Comparison of ENCODE assay signal across 9 mouse cellular contexts in genomic region chr4:84673681-84674307, GRCm38 (mm10). TPM values are rescaled to one million over a fixed set of nuclear protein-coding genes. Genes with fewer than 3 reads are reported as not detected.
DNase-seq lines count a peak whose midpoint lies in the region; ATAC-seq and TF ChIP-seq lines count a peak whose summit lies in the region.
"Had no signal": no experiment of that assay in that cellular context is flagged by ENCODE, and none has a peak within 500 bp of the region (broad histone marks: within the 10 kb centered on the region; RNA-seq: fewer than 3 reads in every experiment).

No protein-coding gene starts in this region.

- H3K9ac ChIP-seq in hindbrain, embryonic 16.5 days (ENCODE audit: low read depth, low read length): no peak overlapping the region
- peak overlapping the region; percentile 70; the same call in 1 of the 2 replicates for H3K9ac ChIP-seq in midbrain, embryonic 13.5 days (replicated peaks)

- H3K4me3 ChIP-seq in hindbrain, embryonic 16.5 days (ENCODE audit: low read length): peak overlapping the region; percentile 80
- peak overlapping the region; percentile 67 for H3K4me3 ChIP-seq in midbrain, embryonic 13.5 days (replicated peaks)
- no peak overlapping the region for H3K4me3 ChIP-seq in thymus, adult 2 months (ENCODE audit: control insufficient read depth, insufficient read depth, low read length)

- peaks cover 17% of the 10 kb centered on the region for H3K4me1 ChIP-seq in hindbrain, embryonic 16.5 days (ENCODE audit: control insufficient read depth, insufficient read depth, low read depth, low read length)
- peaks cover 36% of the 10 kb centered on the region for H3K4me1 ChIP-seq in midbrain, embryonic 13.5 days (replicated peaks)
- no peaks in the 10 kb centered on the region for H3K4me1 ChIP-seq in thymus, adult 2 months (replicated peaks; ENCODE audit: control insufficient read depth, insufficient read depth, low read length)

- peak; percentile 83 for DNase-seq in heart, adult 11 months
- no peak for DNase-seq in heart, adult 18-20 months
- DNase-seq in embryo, embryonic 10.5 days (ENCODE audit: low spot score): peak; percentile 59
- no peak for DNase-seq in left cerebral cortex, adult 18-20 months (ENCODE audit: low spot score in 2 of 2)
- no peak for DNase-seq in thymus, adult 2 months
- DNase-seq in adrenal gland, postnatal 4 days (ENCODE audit: low spot score in 2 of 2): no peak

- no peak for TF ChIP-seq POLR2A in thymus, adult 2 months (IDR thresholded peaks at IDR 0.05; ENCODE audit: control insufficient read depth, extremely low read depth, insufficient read depth, low read length, poor library complexity)

- H3K36me3 ChIP-seq in hindbrain, embryonic 16.5 days (ENCODE audit: control insufficient read depth, insufficient read depth, low read length): no peaks in the 10 kb centered on the region
- no peaks in the 10 kb centered on the region for H3K36me3 ChIP-seq in midbrain, embryonic 13.5 days
- H3K36me3 ChIP-seq in thymus, adult 2 months (ENCODE audit: control insufficient read depth, insufficient read depth, low read length): no peaks in the 10 kb centered on the region

- no peaks in the 10 kb centered on the region for H3K9me3 ChIP-seq in hindbrain, embryonic 16.5 days (ENCODE audit: control insufficient read depth, low read length)
- H3K9me3 ChIP-seq in midbrain, embryonic 13.5 days: no peaks in the 10 kb centered on the region

- no peak overlapping the region for H3K27ac ChIP-seq in hindbrain, embryonic 16.5 days (ENCODE audit: low read depth, low read length)
- H3K27ac ChIP-seq in midbrain, embryonic 13.5 days: peak overlapping the region; percentile 65; the same call in 1 of the 2 replicates
- no peak overlapping the region for H3K27ac ChIP-seq in thymus, adult 2 months (ENCODE audit: control insufficient read depth, insufficient read depth, low read length)

- no peak for ATAC-seq in hindbrain, embryonic 16.5 days
- 0 out of 2 replicates have a peak, but pooled peaks have one; percentile 7 for ATAC-seq in midbrain, embryonic 13.5 days

- peaks cover 34% of the 10 kb centered on the region for H3K27me3 ChIP-seq in hindbrain, embryonic 16.5 days (replicated peaks; ENCODE audit: control insufficient read depth, insufficient read depth, low read length)
- H3K27me3 ChIP-seq in midbrain, embryonic 13.5 days: peaks cover 87% of the 10 kb centered on the region
- H3K27me3 ChIP-seq in thymus, adult 2 months (ENCODE audit: control insufficient read depth, insufficient read depth, low read length): no peaks in the 10 kb centered on the region; the same call in 1 of the 2 replicates

- no peak for TF ChIP-seq CTCF in thymus, adult 2 months (IDR thresholded peaks at IDR 0.05; ENCODE audit: borderline replicate concordance, control insufficient read depth, extremely low read depth, insufficient read depth, low read length, poor library complexity)

- H3K4me2 ChIP-seq in hindbrain, embryonic 16.5 days (ENCODE audit: low read length): peak overlapping the region; percentile 99
- H3K4me2 ChIP-seq in midbrain, embryonic 13.5 days (replicated peaks): peak overlapping the region; percentile 98

- 15% methylated on average over 10 of the region's 10 CpGs for WGBS in hindbrain, embryonic 16.5 days
- WGBS in midbrain, embryonic 13.5 days: 15% methylated on average over 10 of the region's 10 CpGs
- 22% methylated on average over 10 of the region's 10 CpGs for WGBS in thymus, adult 2 months

RNA-seq across cellular contexts. Expression of gene Bnc2, which starts 1.3 kb away (rescaled TPM):
- total RNA-seq in heart, adult 18-20 months (2021): 1 to 10 TPM; 5.6 to 6.4 TPM
- 7.0 and 11.9 TPM in 2 replicates for polyA plus RNA-seq in hindbrain, embryonic 16.5 days (2015; fragmentation: Nextera tagmentation; extraction: Ambion mirVana)
- 18.7 and 19.4 TPM in 2 replicates for polyA plus RNA-seq in midbrain, embryonic 13.5 days (2015; fragmentation: Nextera tagmentation; extraction: Ambion mirVana)
- total RNA-seq in left cerebral cortex, adult 18-20 months (2021): 1 to 10 TPM; 3.0 to 3.1 TPM
- 1.2 and 1.8 TPM in 2 replicates for polyA plus RNA-seq in thymus, adult 2 months (2012; rRNA removed)
- total RNA-seq in adrenal gland, postnatal 4 days (2021): 10 to 100 TPM; 14.6 to 17.3 TPM
- total RNA-seq: common myeloid progenitor, adult 5-6 weeks had no signal

Comparison
In these comparisons a context has a peak if more than half of its experiments do, and no peak if none do; other contexts are left out.
1. DNase-seq: peak in heart, adult 11 months (single experiment) and embryo, embryonic 10.5 days (single experiment); none in heart, adult 18-20 months (0 of 2), left cerebral cortex, adult 18-20 months (0 of 2), thymus, adult 2 months (single experiment) and adrenal gland, postnatal 4 days (0 of 2).